Mouse (Mus musculus): ENCODE measurements at regions not wholly inside any gene's neighbourhood (a gene's known extent, or its start where the extent isn't known, plus 50 kb on each side); places are given as distances from the start of the nearest gene placed in this dataset.

DNA sequence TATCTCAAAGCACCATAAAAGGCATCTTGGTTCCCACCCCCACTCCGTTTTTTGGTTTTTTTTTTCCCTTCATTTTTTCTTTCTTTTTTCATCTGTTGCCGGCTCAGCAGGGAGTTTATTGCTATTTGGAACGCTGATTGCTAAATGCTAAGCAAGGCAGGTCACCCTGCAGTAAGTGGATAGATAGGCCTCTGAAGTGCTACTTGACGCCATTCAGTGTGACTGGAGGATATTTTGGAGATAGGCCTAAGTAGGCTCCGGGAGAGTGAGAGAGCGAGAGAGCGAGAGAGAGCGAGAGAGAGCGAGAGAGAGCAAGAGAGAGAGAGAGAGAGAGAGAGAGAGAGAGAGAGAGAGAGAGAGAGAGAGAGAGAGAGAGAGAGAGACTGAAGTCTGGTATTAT, 90.3 kb upstream of the Lsm14a start:
- Histone ChIP-seq H3K9ac (ENCODE audit: low read depth, poor library complexity, severe bottlenecking) (no peak overlapping the region), H3K9me3 (replicated peaks; ENCODE audit: control insufficient read depth, insufficient read depth, low read length, poor library complexity, severe bottlenecking) (no peaks in the 10 kb centered on the region), H3K27me3 (ENCODE audit: control insufficient read depth, insufficient read depth, low read length, poor library complexity, severe bottlenecking) (no peaks in the 10 kb centered on the region), H3K4me3 (ENCODE audit: low read depth, low read length) (no peak overlapping the region), H3K36me3 (ENCODE audit: control insufficient read depth, insufficient read depth, low read length, poor library complexity, severe bottlenecking) (no peaks in the 10 kb centered on the region), H3K4me1 (ENCODE audit: control insufficient read depth, insufficient read depth, low read length) (peaks cover 1% of the 10 kb centered on the region), H3K27ac (ENCODE audit: insufficient read depth, low read length) (no peak overlapping the region)
- TF ChIP-seq CTCF (IDR thresholded peaks at IDR 0.05; ENCODE audit: low read depth, low read length): no peak
- TF ChIP-seq POLR2A (IDR thresholded peaks at IDR 0.05; ENCODE audit: insufficient read depth, low read length): no peak
- no peak for TF ChIP-seq EP300 (IDR thresholded peaks at IDR 0.05; ENCODE audit: insufficient read depth, low read depth, low read length)

DNA sequence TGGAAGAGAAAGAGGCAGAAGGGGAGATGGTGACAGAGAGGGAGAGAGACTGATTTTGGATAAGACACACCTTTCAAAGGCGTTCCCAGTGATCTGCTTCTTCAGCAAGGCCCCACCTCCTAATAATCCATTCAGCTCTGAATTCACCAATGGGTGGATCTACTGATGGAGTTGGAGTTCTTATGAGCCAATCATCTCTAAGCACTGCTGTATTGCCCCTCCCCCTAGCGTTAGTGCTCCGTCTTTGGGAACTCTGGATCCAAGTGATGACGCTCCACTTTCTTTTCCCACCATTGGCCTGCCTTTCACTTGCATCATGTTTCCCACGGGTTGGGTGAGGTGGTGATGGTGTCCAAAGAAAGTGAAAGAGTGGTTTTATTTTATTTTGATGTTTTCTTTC, 87.7 kb upstream of the Lsm14a start:
- no peaks in the 10 kb centered on the region for H3K27me3 ChIP-seq (ENCODE audit: control insufficient read depth, insufficient read depth, low read length, poor library complexity, severe bottlenecking)
- H3K4me1 ChIP-seq (ENCODE audit: control insufficient read depth, insufficient read depth, low read length): peaks cover 1% of the 10 kb centered on the region
- peak overlapping the region; percentile 58 for H3K4me3 ChIP-seq (ENCODE audit: low read depth, low read length)

GRCm38 (mm10) chr7:34471003-34471402, 77.9 kb upstream of the Lsm14a start:
- TF ChIP-seq EP300 (IDR thresholded peaks at IDR 0.05; ENCODE audit: insufficient read depth, low read depth, low read length) (no peak), CTCF (IDR thresholded peaks at IDR 0.05; ENCODE audit: low read depth, low read length) (no peak), POLR2A (IDR thresholded peaks at IDR 0.05; ENCODE audit: insufficient read depth, low read length) (no peak)
- no peaks in the 10 kb centered on the region for H3K9me3 ChIP-seq (replicated peaks; ENCODE audit: control insufficient read depth, insufficient read depth, low read length, poor library complexity, severe bottlenecking)
- H3K4me1 ChIP-seq (ENCODE audit: control insufficient read depth, insufficient read depth, low read length): no peaks in the 10 kb centered on the region
- H3K27me3 ChIP-seq (ENCODE audit: control insufficient read depth, insufficient read depth, low read length, poor library complexity, severe bottlenecking): no peaks in the 10 kb centered on the region
- H3K27ac ChIP-seq (ENCODE audit: insufficient read depth, low read length): no peak overlapping the region
- H3K36me3 ChIP-seq (ENCODE audit: control insufficient read depth, insufficient read depth, low read length, poor library complexity, severe bottlenecking): no peaks in the 10 kb centered on the region
- H3K4me3 ChIP-seq (ENCODE audit: low read depth, low read length): peak overlapping the region; percentile 6; the same call in 1 of the 2 replicates
- no peak overlapping the region for H3K9ac ChIP-seq (ENCODE audit: low read depth, poor library complexity, severe bottlenecking)

More for the DNA sequence above, 87.7 kb upstream of the Lsm14a start:
- H3K9me3 ChIP-seq (replicated peaks; ENCODE audit: control insufficient read depth, insufficient read depth, low read length, poor library complexity, severe bottlenecking): no peaks in the 10 kb centered on the region
- H3K9ac ChIP-seq (ENCODE audit: low read depth, poor library complexity, severe bottlenecking): no peak overlapping the region
- TF ChIP-seq POLR2A (IDR thresholded peaks at IDR 0.05; ENCODE audit: insufficient read depth, low read length): no peak
- no peak for TF ChIP-seq EP300 (IDR thresholded peaks at IDR 0.05; ENCODE audit: insufficient read depth, low read depth, low read length)
- no peak for TF ChIP-seq CTCF (IDR thresholded peaks at IDR 0.05; ENCODE audit: low read depth, low read length)
- H3K27ac ChIP-seq (ENCODE audit: insufficient read depth, low read length): no peak overlapping the region
- H3K36me3 ChIP-seq (ENCODE audit: control insufficient read depth, insufficient read depth, low read length, poor library complexity, severe bottlenecking): no peaks in the 10 kb centered on the region

DNA sequence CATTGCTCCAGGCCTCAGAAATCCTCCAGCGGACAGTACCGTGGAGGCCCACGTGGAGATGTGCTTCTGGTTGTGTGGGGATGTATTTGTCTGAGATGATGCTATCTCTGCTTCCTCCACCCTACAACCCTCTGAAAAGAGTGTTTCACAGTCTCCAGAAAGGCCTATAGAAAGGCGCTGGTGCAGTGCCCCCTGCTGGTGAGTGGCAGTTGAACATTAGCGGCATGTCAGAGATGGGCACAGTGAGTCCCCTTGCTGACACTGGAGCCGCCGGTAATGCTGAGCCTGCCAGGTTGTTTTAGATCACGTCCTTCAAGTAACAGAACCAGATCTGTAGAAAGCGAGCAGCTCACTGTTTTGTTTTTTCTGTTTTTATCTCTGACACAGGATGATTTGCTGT, 69.0 kb upstream of the Lsm14a start:
- Histone ChIP-seq H3K36me3 (ENCODE audit: control insufficient read depth, insufficient read depth, low read length, poor library complexity, severe bottlenecking) (no peaks in the 10 kb centered on the region), H3K27ac (ENCODE audit: insufficient read depth, low read length) (no peak overlapping the region), H3K27me3 (ENCODE audit: control insufficient read depth, insufficient read depth, low read length, poor library complexity, severe bottlenecking) (no peaks in the 10 kb centered on the region), H3K4me3 (ENCODE audit: low read depth, low read length) (no peak overlapping the region), H3K9me3 (replicated peaks; ENCODE audit: control insufficient read depth, insufficient read depth, low read length, poor library complexity, severe bottlenecking) (no peaks in the 10 kb centered on the region), H3K4me1 (ENCODE audit: control insufficient read depth, insufficient read depth, low read length) (peaks cover 8% of the 10 kb centered on the region), H3K9ac (ENCODE audit: low read depth, poor library complexity, severe bottlenecking) (no peak overlapping the region)
- peak; percentile 79 for TF ChIP-seq CTCF (IDR thresholded peaks at IDR 0.05; ENCODE audit: low read depth, low read length)
- TF ChIP-seq POLR2A (IDR thresholded peaks at IDR 0.05; ENCODE audit: insufficient read depth, low read length): no peak

DNA sequence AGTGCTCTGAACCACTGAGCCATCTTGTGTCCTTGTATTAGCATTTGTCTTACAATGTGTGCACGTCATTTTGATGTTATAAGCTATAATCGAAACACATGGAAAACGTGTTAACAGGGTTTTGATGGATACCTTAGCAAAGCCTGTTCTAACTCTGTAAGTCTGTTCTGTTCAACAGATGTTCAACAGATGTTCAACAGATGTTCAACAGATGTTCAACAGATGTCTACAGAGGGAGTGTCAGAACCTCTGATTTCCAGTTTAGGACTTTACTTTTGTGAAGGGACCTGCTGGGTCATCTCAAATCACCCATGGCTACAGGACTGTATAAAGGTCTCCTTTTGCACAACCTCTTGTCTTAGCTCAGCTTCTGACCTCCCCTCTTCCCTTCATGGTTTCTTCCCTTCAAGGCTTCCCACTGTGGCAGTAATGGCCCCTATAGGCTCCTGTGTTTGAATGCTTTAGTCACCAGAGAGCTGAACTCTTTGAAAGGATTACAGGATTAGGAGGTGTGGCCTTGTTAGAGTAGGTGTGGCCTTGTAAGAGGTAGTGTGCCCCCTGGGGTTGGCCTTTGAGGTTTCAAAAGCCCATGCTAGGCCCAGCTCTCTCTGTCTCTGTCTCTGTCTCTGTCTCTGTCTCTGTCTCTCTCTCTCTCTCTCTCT, 66.8 kb upstream of the Lsm14a start:
- no peak overlapping the region for H3K4me3 ChIP-seq (ENCODE audit: low read depth, low read length)
- H3K27ac ChIP-seq (ENCODE audit: insufficient read depth, low read length): no peak overlapping the region
- no peak overlapping the region for H3K9ac ChIP-seq (ENCODE audit: low read depth, poor library complexity, severe bottlenecking)
- peaks cover 8% of the 10 kb centered on the region for H3K4me1 ChIP-seq (ENCODE audit: control insufficient read depth, insufficient read depth, low read length)
- H3K9me3 ChIP-seq (replicated peaks; ENCODE audit: control insufficient read depth, insufficient read depth, low read length, poor library complexity, severe bottlenecking): no peaks in the 10 kb centered on the region
- no peaks in the 10 kb centered on the region for H3K27me3 ChIP-seq (ENCODE audit: control insufficient read depth, insufficient read depth, low read length, poor library complexity, severe bottlenecking)
- no peaks in the 10 kb centered on the region for H3K36me3 ChIP-seq (ENCODE audit: control insufficient read depth, insufficient read depth, low read length, poor library complexity, severe bottlenecking)
- no peak for TF ChIP-seq CTCF (IDR thresholded peaks at IDR 0.05; ENCODE audit: low read depth, low read length)
- TF ChIP-seq POLR2A (IDR thresholded peaks at IDR 0.05; ENCODE audit: insufficient read depth, low read length): no peak
- TF ChIP-seq EP300 (IDR thresholded peaks at IDR 0.05; ENCODE audit: insufficient read depth, low read depth, low read length): no peak

DNA sequence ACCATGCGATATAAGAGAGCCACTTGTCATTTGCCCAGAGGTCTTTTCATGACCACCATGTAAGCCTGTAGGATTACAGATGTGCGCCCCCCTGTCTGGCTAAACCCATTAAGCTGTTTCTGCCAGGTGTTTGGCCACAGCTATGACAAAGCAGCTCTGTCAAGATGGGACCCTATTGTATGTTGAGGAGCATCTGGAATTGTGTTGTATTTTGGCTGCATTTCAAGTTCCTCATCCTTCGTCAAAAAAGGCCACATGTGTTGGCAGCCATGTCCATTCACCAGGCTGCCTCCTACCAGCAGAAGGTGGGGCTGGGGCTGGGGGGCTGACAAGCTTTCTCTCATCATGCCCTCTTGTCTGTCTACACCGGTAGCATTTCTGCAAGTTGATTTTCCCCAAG, 65.7 kb upstream of the Lsm14a start:
- H3K27me3 ChIP-seq (ENCODE audit: control insufficient read depth, insufficient read depth, low read length, poor library complexity, severe bottlenecking): no peaks in the 10 kb centered on the region
- H3K4me3 ChIP-seq (ENCODE audit: low read depth, low read length): no peak overlapping the region
- peaks cover 6% of the 10 kb centered on the region for H3K4me1 ChIP-seq (ENCODE audit: control insufficient read depth, insufficient read depth, low read length)
- no peak for TF ChIP-seq POLR2A (IDR thresholded peaks at IDR 0.05; ENCODE audit: insufficient read depth, low read length)
- TF ChIP-seq CTCF (IDR thresholded peaks at IDR 0.05; ENCODE audit: low read depth, low read length): no peak
- TF ChIP-seq EP300 (IDR thresholded peaks at IDR 0.05; ENCODE audit: insufficient read depth, low read depth, low read length): no peak
- H3K36me3 ChIP-seq (ENCODE audit: control insufficient read depth, insufficient read depth, low read length, poor library complexity, severe bottlenecking): no peaks in the 10 kb centered on the region
- H3K27ac ChIP-seq (ENCODE audit: insufficient read depth, low read length): no peak overlapping the region
- H3K9me3 ChIP-seq (replicated peaks; ENCODE audit: control insufficient read depth, insufficient read depth, low read length, poor library complexity, severe bottlenecking): no peaks in the 10 kb centered on the region
- H3K9ac ChIP-seq (ENCODE audit: low read depth, poor library complexity, severe bottlenecking): no peak overlapping the region

Measured in ES-Bruce4 (cell line).